Mouse (Mus musculus) cerebellum, adult 9-10 months (tissue): Measurements from ENCODE around the gene Gm29609.

ENCODE experiments used
- DNase-seq: peaks from one replicate; pipeline ENCODE4 v3.0.0; 2022

The Gm29609 gene

GRCm38 (mm10) chr5:31197072-31197471 lies 17.4 kb upstream of the Gm29609 start:
- no peak for DNase-seq

GRCm38 (mm10) chr5:31196207-31196606 lies 16.5 kb upstream of the Gm29609 start:
- DNase-seq: no peak

GRCm38 (mm10) chr5:31195671-31196070 lies 16.0 kb upstream of the Gm29609 start:
- no peak for DNase-seq

GRCm38 (mm10) chr5:31194486-31195485 lies 15.1 kb upstream of the Gm29609 start:
- no peak for DNase-seq

GRCm38 (mm10) chr5:31193631-31194281 lies 14.0 kb upstream of the Gm29609 start:
- DNase-seq: no peak

- peak; percentile 99 for DNase-seq
These were observed 13.4 kb upstream of the Gm29609 start, which contains the start of the genes Snx17 and Eif2b4 for GRCm38 (mm10) chr5:31192939-31193630. TSS of gene Snx17 (plus strand) at chr5:31193227. TSS of gene Eif2b4 (minus strand) at chr5:31193430.

- no peak for DNase-seq
These were observed 12.6 kb upstream of the Gm29609 start for GRCm38 (mm10) chr5:31192045-31192938.

- no peak for DNase-seq
These were observed 10.5 kb upstream of the Gm29609 start for GRCm38 (mm10) chr5:31190201-31190600.

- no peak for DNase-seq
These were observed 8.6 kb upstream of the Gm29609 start for GRCm38 (mm10) chr5:31188223-31188840.

- DNase-seq: no peak
These were observed 4.0 kb upstream of the Gm29609 start for GRCm38 (mm10) chr5:31183678-31184077.

- DNase-seq: no peak
These were observed 1.6 kb upstream of the Gm29609 start for GRCm38 (mm10) chr5:31181183-31181770.

GRCm38 (mm10) chr5:31179301-31179765 lies 378 bp downstream of the Gm29609 start:
- DNase-seq: no peak

- DNase-seq: no peak
These were observed 11.1 kb downstream of the Gm29609 start for GRCm38 (mm10) chr5:31168630-31169029.

- DNase-seq: no peak
These were observed 14.8 kb downstream of the Gm29609 start for GRCm38 (mm10) chr5:31164878-31165277.

- no peak for DNase-seq
These were observed 17.2 kb downstream of the Gm29609 start for GRCm38 (mm10) chr5:31162462-31162861.

- peak; percentile 88 for DNase-seq
These were observed 25.6 kb downstream of the Gm29609 start, which contains the start of gene Mpv17 for GRCm38 (mm10) chr5:31154152-31154553. TSS of gene Mpv17 (minus strand) at chr5:31154251.

GRCm38 (mm10) chr5:31153516-31154151 lies 26.1 kb downstream of the Gm29609 start:
- DNase-seq: no peak

GRCm38 (mm10) chr5:31151746-31152145 lies 28.0 kb downstream of the Gm29609 start:
- DNase-seq: peak; percentile 68

- no peak for DNase-seq
These were observed 29.9 kb downstream of the Gm29609 start for GRCm38 (mm10) chr5:31149781-31150180.

GRCm38 (mm10) chr5:31138968-31139425 lies 40.7 kb downstream of the Gm29609 start:
- no peak for DNase-seq
